In the genomic region with DNA sequence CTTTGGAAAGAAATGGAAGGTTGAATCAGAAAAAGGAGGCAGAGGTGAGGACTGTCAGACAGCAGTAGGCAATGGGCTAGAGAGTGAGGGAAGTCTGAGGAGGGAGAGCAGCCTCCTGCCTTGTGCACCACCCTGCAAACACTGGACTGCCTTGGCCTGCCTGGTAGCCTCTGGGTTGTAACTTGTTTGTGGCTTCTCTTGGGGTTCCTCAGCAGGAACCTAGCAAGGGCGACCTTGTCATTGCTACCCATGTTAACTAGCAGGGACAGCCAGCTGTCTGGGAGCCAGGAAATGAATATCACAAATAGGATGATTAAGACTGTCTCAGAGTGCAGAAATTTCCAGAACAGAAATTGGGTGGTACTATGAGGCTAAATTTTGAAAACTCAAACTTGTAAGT, we compare ENCODE assay signal across 16 mouse cellular contexts. TPM values are rescaled to one million over a fixed set of nuclear protein-coding genes. Genes with fewer than 3 reads are reported as not detected.
A peak's percentile ranks its signal among the peaks of the same experiment; 100 is the strongest.
DNase-seq lines count a peak whose midpoint lies in the region; ATAC-seq and TF ChIP-seq lines count a peak whose summit lies in the region.
"Had no signal": no experiment of that assay in that cellular context is flagged by ENCODE, and none has a peak within 500 bp of the region (broad histone marks: within the 10 kb centered on the region; RNA-seq: fewer than 3 reads in every experiment).

No protein-coding gene starts in this region.

- peaks cover 25% of the 10 kb centered on the region for H3K4me1 ChIP-seq in hindbrain, embryonic 16.5 days (ENCODE audit: control insufficient read depth, insufficient read depth, low read depth, low read length)
- H3K4me1 ChIP-seq in hindbrain, postnatal 0 days (ENCODE audit: insufficient read depth, low read length): peaks cover 22% of the 10 kb centered on the region

- no peaks in the 10 kb centered on the region for H3K36me3 ChIP-seq in hindbrain, embryonic 16.5 days (ENCODE audit: control insufficient read depth, insufficient read depth, low read length)
- H3K36me3 ChIP-seq in hindbrain, postnatal 0 days (ENCODE audit: insufficient read depth, low read length): no peaks in the 10 kb centered on the region
- H3K36me3 ChIP-seq: heart, embryonic 13.5 days; neural tube, embryonic 12.5 days had no signal

- H3K9me3 ChIP-seq in hindbrain, embryonic 16.5 days (ENCODE audit: control insufficient read depth, low read length): no peaks in the 10 kb centered on the region
- no peaks in the 10 kb centered on the region for H3K9me3 ChIP-seq in hindbrain, postnatal 0 days (ENCODE audit: low read length)
- H3K9me3 ChIP-seq: heart, embryonic 13.5 days; neural tube, embryonic 12.5 days had no signal

- no peaks in the 10 kb centered on the region for H3K27me3 ChIP-seq in hindbrain, embryonic 16.5 days (replicated peaks; ENCODE audit: control insufficient read depth, insufficient read depth, low read length)
- no peaks in the 10 kb centered on the region for H3K27me3 ChIP-seq in hindbrain, postnatal 0 days (ENCODE audit: insufficient read depth, low read length)
- H3K27me3 ChIP-seq: heart, embryonic 13.5 days; neural tube, embryonic 12.5 days had no signal

- no peak overlapping the region for H3K9ac ChIP-seq in hindbrain, embryonic 16.5 days (ENCODE audit: low read depth, low read length)
- H3K9ac ChIP-seq in hindbrain, postnatal 0 days (replicated peaks; ENCODE audit: low read length): no peak overlapping the region
- H3K9ac ChIP-seq: heart, embryonic 13.5 days; neural tube, embryonic 12.5 days had no signal

- DNase-seq in gastrocnemius, adult 18-20 months (ENCODE audit: low spot score): peak; percentile 54
- DNase-seq in gastrocnemius, postnatal 14 days: no peak
- DNase-seq in hindbrain, postnatal 0 days (ENCODE audit: low spot score): no peak
- peak; percentile 49 for DNase-seq in 416B (ENCODE audit: low read depth)
- DNase-seq in adrenal gland, adult 8-10 months: peak; percentile 62
- no peak for DNase-seq in lung, postnatal 36 days
- DNase-seq in testis, postnatal 14 days (ENCODE audit: low spot score): no peak
- DNase-seq: gastrocnemius, postnatal 10 days; kidney, adult 11 months; liver; thymus, postnatal 25 days had no signal

- no peak overlapping the region for H3K4me2 ChIP-seq in hindbrain, embryonic 16.5 days (ENCODE audit: low read length)
- no peak overlapping the region for H3K4me2 ChIP-seq in hindbrain, postnatal 0 days (ENCODE audit: low read depth, low read length)
- H3K4me2 ChIP-seq: heart, embryonic 13.5 days; neural tube, embryonic 12.5 days had no signal

- peak overlapping the region; percentile 29; the same call in 1 of the 2 replicates for H3K27ac ChIP-seq in hindbrain, embryonic 16.5 days (ENCODE audit: low read depth, low read length)
- no peak overlapping the region for H3K27ac ChIP-seq in hindbrain, postnatal 0 days
- H3K27ac ChIP-seq: heart, embryonic 13.5 days; kidney, postnatal 0 days; neural tube, embryonic 12.5 days had no signal

- 78% methylated on average over 1 of the region's 1 CpGs for whole genome bisulfite sequencing in hindbrain, embryonic 16.5 days
- 71% methylated on average over 1 of the region's 1 CpGs for WGBS in hindbrain, postnatal 0 days

- intact Hi-C loops in gastrocnemius, postnatal 14 days (cut with DNase I; ENCODE audit: low total_unique reads): no loop called here

- TF ChIP-seq CTCF in hindbrain, postnatal 0 days (IDR thresholded peaks at IDR 0.05; ENCODE audit: low read depth): no peak

- H3K4me3 ChIP-seq in hindbrain, embryonic 16.5 days (ENCODE audit: low read length): no peak overlapping the region
- no peak overlapping the region for H3K4me3 ChIP-seq in hindbrain, postnatal 0 days (ENCODE audit: low read length)
- H3K4me3 ChIP-seq: heart, embryonic 13.5 days; neural tube, embryonic 12.5 days had no signal

- ATAC-seq in hindbrain, embryonic 16.5 days: no peak
- ATAC-seq in hindbrain, postnatal 0 days: no peak
- ATAC-seq: lung, postnatal 0 days had no signal

RNA-seq across cellular contexts. Expression of gene Fam214a, which starts 27.2 kb away (rescaled TPM):
- total RNA-seq in gastrocnemius, adult 18-20 months (2021): 10 to 100 TPM; 24.5 to 30.3 TPM
- 10 to 100 TPM; 21.3 to 31.1 TPM for total RNA-seq in gastrocnemius, postnatal 14 days (2021)
- 20.5 and 22.3 TPM in 2 replicates for polyA plus RNA-seq in hindbrain, embryonic 16.5 days (2015; fragmentation: Nextera tagmentation; extraction: Ambion mirVana)
- 28.6 and 37.4 TPM in 2 replicates for total RNA-seq in hindbrain, postnatal 0 days (2014; rRNA removed)
- 18.6 and 19.3 TPM in 2 replicates for polyA plus RNA-seq in hindbrain, postnatal 0 days (2015; fragmentation: Nextera tagmentation; extraction: Ambion mirVana)
- 100 to 1,000 TPM in 2 of 4 experiments, 10 to 100 TPM in 2; 90.3 to 132 (median 108) TPM for total RNA-seq in adrenal gland, adult 8-10 months (2022)

RNA-seq across cellular contexts. Expression of gene Arpp19, which starts 57.5 kb away (rescaled TPM):
- 100 to 1,000 TPM; 171 to 250 TPM for total RNA-seq in gastrocnemius, adult 18-20 months (2021)
- 100 to 1,000 TPM; 117 to 122 TPM for total RNA-seq in gastrocnemius, postnatal 14 days (2021)
- 197 and 208 TPM in 2 replicates for polyA plus RNA-seq in hindbrain, embryonic 16.5 days (2015; fragmentation: Nextera tagmentation; extraction: Ambion mirVana)
- total RNA-seq in hindbrain, postnatal 0 days (2014; rRNA removed): 92.5 and 106 TPM in 2 replicates
- 204 and 209 TPM in 2 replicates for polyA plus RNA-seq in hindbrain, postnatal 0 days (2015; fragmentation: Nextera tagmentation; extraction: Ambion mirVana)
- 100 to 1,000 TPM; 195 to 332 (median 231) TPM for total RNA-seq in adrenal gland, adult 8-10 months (2022)

Comparison
In these comparisons a context has a peak if more than half of its experiments do, and no peak if none do; other contexts are left out.
1. DNase-seq: peak in gastrocnemius, adult 18-20 months (single experiment), 416B (single experiment) and adrenal gland, adult 8-10 months (single experiment); none in gastrocnemius, postnatal 14 days (single experiment), hindbrain, postnatal 0 days (single experiment), lung, postnatal 36 days (single experiment) and testis, postnatal 14 days (single experiment).